Mouse (Mus musculus): ENCODE measurements around the gene Bag2.
A peak's percentile ranks its signal among the peaks of the same experiment; 100 is the strongest.
"Not testable (repeated sequence)": the region's sequence is repeated elsewhere in the genome, so short reads cannot be mapped to it uniquely, and the experiment has no call there.

The Bag2 gene

GRCm38 (mm10) chr1:33751283-33751682, 6.3 kb downstream of the Bag2 start:
- no peak for DNase-seq (ENCODE audit: low read depth, low spot score)

- not testable (repeated sequence) for DNase-seq (ENCODE audit: low read depth, low spot score)
Measured at GRCm38 (mm10) chr1:33749709-33750108, 7.9 kb downstream of the Bag2 start.

- DNase-seq (ENCODE audit: low read depth, low spot score) = no peak
Measured at GRCm38 (mm10) chr1:33749109-33749508, 8.5 kb downstream of the Bag2 start.

- DNase-seq (ENCODE audit: low read depth, low spot score) = no peak
Measured at GRCm38 (mm10) chr1:33745901-33746300, 11.7 kb downstream of the Bag2 start.

GRCm38 (mm10) chr1:33744815-33745214, 12.8 kb downstream of the Bag2 start:
- DNase-seq (ENCODE audit: low read depth, low spot score) = not testable (repeated sequence)

- DNase-seq (ENCODE audit: low read depth, low spot score) = no peak
Measured at GRCm38 (mm10) chr1:33742903-33743302, 14.7 kb downstream of the Bag2 start.

- DNase-seq (ENCODE audit: low read depth, low spot score) = peak; percentile 84
Measured at GRCm38 (mm10) chr1:33739302-33739701, 18.3 kb downstream of the Bag2 start.

GRCm38 (mm10) chr1:33738681-33739278, 18.8 kb downstream of the Bag2 start:
- DNase-seq (ENCODE audit: low read depth, low spot score) = no peak

- no peak for DNase-seq (ENCODE audit: low read depth, low spot score)
Measured at GRCm38 (mm10) chr1:33738281-33738680, 19.3 kb downstream of the Bag2 start.

- no peak for DNase-seq (ENCODE audit: low read depth, low spot score)
Measured at GRCm38 (mm10) chr1:33734001-33734685, 23.5 kb downstream of the Bag2 start.

GRCm38 (mm10) chr1:33733044-33733443, 24.6 kb downstream of the Bag2 start:
- no peak for DNase-seq (ENCODE audit: low read depth, low spot score)

- no peak for DNase-seq (ENCODE audit: low read depth, low spot score)
Measured at GRCm38 (mm10) chr1:33725086-33725485, 32.5 kb downstream of the Bag2 start.

GRCm38 (mm10) chr1:33724516-33724915, 33.1 kb downstream of the Bag2 start:
- no peak for DNase-seq (ENCODE audit: low read depth, low spot score)

GRCm38 (mm10) chr1:33721020-33721419, 36.6 kb downstream of the Bag2 start:
- DNase-seq (ENCODE audit: low read depth, low spot score) = no peak

- no peak for DNase-seq (ENCODE audit: low read depth, low spot score)
Measured at GRCm38 (mm10) chr1:33720231-33720630, 37.4 kb downstream of the Bag2 start.

GRCm38 (mm10) chr1:33719733-33720225, 37.8 kb downstream of the Bag2 start, which contains the start of gene Rab23:
Gene Rab23 (plus strand): TSS chr1:33719887.
- peak; percentile 87 for DNase-seq (ENCODE audit: low read depth, low spot score)

- DNase-seq (ENCODE audit: low read depth, low spot score) = no peak
Measured at GRCm38 (mm10) chr1:33717636-33718035, 40.0 kb downstream of the Bag2 start.

- DNase-seq (ENCODE audit: low read depth, low spot score) = peak; percentile 31
Measured at GRCm38 (mm10) chr1:33714796-33715195, 42.8 kb downstream of the Bag2 start.

- DNase-seq (ENCODE audit: low read depth, low spot score) = no peak
Measured at GRCm38 (mm10) chr1:33712026-33712425, 45.6 kb downstream of the Bag2 start.

GRCm38 (mm10) chr1:33709615-33710014, 48.0 kb downstream of the Bag2 start:
- no peak for DNase-seq (ENCODE audit: low read depth, low spot score)

- DNase-seq (ENCODE audit: low read depth, low spot score) = no peak
Measured at GRCm38 (mm10) chr1:33701244-33701643, 56.4 kb downstream of the Bag2 start.

- DNase-seq (ENCODE audit: low read depth, low spot score) = no peak
Measured at GRCm38 (mm10) chr1:33696016-33696415, 61.6 kb downstream of the Bag2 start.
